Mouse (Mus musculus) heart, adult 9 months (tissue): ENCODE results near the gene Phf5a.
"Not testable (repeated sequence)": the region's sequence is repeated elsewhere in the genome, so short reads cannot be mapped to it uniquely, and the experiment has no call there.

Experiments
- DNase-seq, 2 experiments: peaks; one replicate each; pipeline ENCODE4 v3.0.0; 2022; ENCODE audit warnings: low spot score in 2 of 2

Phf5a gene

DNA sequence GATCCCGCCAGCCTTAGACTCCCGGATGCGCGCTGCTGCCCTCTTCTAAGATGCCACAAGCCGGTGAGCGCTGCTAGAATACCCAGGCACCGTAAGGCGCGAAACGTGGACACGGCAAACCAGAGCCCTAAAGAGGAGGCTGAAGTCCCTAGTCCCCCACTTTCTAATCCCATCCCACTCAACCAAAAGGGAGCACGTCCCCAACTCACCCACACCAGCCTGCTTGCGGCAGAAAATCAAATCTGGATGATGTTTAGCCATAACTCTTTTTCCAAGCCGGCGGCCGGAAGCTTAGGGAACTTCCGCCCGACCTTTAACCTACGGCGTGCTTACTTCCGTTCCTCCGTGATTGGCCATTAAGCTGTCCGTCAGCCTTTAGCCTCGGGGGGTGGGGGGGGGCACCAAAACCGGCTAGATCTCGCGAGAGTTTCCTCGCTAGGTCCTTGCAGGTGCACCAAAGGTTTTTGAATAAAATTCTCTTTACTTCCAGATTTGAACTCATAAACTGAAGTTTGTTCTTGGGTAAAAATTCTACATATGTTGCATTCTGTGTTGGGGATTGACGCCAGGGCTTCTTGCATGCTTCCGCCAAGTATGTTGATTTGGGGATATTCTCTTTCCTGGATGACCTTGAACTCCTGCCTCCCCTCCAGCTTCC is at the start of gene Phf5a:
Gene Phf5a, minus strand, starts transcription at position 308 of the 658 bp plus-strand sequence.
- peak; percentile 84 to 88 for DNase-seq

DNA sequence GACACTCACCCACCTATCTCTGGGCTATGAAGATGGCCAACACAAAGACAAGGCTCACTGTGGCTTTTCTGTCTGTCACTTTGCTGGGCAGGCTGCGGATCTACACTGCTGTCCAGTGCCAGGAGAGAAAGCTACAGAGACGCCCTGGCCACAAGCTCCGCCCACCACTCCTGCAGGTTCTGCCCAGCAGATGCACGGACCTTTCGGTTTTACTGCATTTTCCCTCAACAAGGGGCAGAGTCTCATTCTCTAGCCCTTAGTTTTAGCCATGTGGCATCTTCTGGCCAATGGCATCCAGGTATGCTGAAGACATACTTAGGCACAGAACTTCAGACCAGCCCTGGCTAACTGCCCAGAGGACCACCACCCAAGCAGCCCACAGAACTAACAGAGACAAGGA is 49.5 kb upstream of the Phf5a start:
- DNase-seq: no peak

DNA sequence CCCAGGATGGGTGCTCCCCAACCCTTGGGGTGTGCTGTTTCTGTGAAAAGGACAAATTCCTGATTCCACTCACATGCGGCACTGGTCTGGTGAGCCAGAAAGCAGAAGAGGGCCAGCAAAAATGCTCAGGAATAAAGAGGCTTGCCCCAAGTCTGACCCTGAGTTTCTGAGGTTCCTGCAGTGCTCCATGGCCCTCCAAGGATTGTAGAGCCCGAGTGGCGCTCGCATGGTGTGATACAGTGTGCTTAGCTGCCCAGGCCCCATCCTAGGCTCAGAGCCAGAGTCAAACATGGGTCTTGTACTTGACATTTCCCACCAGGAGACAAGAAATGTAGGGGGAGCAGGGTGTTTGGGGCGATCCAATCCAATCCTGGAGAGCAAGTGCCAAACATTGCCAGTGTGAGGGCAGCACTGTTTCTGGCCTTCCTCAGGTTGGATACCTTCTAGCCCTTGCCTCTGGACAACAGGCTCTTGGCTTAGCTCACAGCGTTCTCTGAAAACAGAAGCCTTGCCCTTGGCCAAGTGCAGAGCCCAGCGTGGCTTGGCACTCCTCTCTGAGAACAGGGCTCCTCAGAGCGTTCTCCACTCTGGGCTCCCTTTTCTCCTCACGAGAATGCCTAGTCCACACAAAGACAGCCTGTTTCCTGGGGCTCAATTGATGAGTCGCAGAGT is 49.0 kb upstream of the Phf5a start:
- no peak for DNase-seq

DNA sequence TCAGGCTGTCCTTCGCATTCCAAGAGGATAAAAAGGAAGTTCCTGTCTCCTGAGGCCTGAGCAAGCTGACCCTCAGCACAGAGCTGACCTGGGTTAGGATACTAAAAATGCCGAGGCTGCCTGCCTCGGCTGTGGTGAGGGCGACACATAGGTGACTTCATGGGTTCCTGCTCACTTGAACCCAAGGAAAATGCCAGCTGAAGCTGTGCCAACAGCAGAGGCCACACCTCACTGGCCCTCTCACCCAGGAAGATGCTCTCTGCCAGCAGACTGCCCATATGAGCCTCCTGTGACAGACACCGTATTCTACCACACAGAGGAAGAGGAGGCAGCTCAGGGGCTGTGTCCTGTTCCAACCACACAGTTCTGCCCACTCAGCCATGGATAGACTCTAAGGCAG is 47.4 kb upstream of the Phf5a start:
- DNase-seq: no peak

DNA sequence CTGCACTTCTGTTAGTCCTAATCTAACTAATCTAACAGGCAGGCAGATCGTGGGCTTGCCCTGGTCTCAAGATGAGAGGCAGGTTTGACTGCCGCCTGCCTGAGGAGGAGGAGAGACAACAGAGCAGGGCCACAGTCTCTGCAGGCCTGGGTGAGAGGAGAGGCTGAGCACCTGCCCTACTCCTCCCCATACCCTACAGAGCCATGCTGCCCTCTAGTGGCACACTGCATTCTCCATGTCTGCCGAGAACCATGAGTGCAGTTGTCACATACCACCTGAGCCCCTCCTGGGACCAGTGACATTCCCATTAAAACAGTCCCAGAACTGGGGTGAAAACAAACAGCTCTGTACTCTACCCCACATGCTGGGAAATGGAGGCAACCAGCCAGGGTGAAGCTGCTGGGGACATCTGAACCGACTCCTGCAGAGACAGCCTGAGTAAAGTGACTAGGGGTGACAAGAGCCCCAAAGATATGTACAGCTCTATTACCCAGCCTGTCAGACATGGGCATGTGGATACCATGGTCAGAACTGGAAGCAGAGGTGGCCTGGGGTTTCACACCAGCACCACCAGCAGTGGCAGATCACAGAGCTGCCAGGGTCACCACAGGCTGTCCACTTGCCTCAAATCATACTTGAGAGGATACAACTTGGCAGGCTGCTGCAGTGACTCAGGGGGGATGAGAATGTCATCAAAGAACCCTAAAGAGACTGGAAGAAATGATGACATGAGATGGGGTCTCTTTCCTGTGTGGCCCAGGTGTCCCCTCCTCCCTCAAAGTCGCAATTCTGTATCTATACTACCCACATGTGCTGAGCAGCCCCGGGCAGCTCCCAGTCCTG is 46.1 kb upstream of the Phf5a start:
- peak in 1 of 2 experiments; percentile 63 for DNase-seq

DNA sequence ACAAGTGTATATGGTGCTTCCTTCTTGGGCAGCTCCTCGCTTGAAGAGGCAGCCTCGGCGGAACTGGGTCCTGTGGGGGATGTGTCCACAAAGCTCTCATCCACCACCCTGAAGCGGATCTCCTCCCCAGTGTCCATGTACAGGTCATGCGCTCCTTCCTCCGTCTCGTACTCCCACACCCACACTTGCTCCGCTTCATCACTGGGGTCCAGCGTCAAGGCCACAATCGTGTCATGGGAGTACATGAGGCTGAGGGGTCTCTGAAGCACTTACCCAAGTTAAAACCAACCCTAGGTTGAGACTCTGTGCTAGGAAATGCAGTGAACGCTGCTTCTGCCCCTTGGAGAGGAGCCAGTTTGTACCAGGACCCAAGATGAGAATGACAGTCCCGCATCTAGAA is 45.5 kb upstream of the Phf5a start:
- DNase-seq: no peak

DNA sequence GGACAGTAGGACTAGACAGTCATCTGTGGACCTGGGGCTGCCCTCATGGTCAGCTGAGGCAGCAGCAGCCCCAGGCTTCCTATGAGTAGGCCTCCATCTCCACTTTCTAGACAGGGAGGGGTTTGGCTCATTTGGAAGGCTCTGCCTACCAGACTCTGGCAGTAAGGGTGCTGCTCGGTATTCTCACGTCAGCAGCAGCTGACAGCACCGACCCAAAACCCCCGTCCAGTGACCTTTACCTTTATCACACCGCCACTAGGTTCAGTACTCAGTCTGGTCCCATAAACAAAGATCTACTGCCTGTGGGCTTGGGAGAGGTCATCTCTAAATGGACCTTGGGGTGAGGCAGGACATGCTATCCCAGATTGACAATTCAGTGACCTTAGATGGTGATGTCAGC is 44.0 kb upstream of the Phf5a start:
- peak in 1 of 2 experiments; percentile 21 for DNase-seq

DNA sequence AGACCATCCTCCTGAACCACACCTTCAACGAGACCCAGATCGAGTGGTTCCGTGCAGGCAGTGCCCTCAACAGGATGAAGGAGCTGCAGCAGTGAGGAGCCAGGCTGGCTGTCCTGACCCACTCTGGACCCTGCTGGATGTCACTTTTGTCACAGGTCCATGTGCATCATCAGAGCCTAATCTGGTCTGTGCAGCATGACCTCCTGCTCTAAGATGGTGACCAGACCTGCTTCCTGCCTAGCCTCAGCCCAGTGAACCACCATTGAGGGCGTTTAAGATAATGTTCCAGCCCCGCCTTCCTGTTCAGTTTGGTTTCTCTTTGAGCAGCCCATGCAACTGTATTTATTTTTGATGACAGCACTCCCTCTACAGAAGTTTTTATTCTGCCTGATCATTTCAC is 43.0 kb upstream of the Phf5a start:
- DNase-seq: no peak

DNA sequence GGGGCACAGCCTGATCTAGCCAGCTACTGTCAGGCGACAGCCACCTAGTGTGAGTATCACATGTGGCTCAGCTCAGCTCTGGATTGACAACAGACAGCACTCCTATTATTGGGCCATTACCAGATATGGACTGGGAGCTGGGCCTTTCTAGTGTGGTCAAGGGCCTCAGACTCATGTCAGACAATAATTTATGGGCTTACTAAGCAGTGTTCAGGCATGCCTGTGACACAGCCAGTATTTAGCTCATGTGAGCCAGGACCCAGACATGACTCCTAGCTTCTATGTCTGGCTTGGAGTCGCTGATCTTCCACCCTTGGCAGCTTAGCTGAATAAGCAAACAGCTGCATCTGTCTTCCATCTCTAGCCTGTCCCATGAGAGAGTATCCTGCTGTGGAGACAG is 40.8 kb upstream of the Phf5a start:
- DNase-seq: no peak

DNA sequence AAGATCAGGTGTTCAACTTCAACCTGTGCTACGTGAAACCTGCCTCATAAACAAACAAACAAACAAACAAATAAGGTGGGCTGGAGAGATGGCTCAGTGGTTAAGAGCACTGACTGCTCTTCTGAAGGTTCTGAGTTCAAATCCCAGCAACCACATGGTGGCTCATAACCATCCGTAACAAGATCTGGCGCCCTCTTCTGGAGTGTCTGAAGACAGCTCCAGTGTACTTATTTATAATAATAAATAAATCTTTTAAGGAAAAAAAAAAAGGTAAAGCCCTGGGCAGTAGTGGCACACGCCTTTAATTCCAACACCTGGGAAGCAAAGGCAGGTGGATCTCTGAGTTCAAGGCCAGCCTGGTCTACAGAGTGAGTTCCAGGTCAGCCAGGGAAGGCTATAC is 37.1 kb upstream of the Phf5a start:
- not testable (repeated sequence) for DNase-seq

DNA sequence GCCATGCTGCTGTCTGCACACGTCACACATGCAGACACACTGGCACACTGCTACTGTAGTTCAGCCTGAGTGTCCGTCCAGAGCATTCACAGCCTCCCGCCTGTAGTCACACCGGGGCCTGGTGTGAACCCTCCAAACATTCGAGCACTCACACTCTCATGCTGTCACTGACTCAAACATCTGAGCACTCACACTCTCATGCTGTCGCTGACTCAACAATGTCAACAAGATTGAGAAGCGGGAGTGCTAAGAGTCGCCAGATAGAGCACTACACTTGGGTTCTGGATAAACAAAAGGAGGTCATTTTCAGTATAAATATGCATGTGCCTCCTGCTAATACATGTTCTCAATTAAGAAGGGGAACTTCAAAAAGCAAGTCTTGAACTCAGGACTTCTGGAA is 36.2 kb upstream of the Phf5a start:
- DNase-seq: no peak

DNA sequence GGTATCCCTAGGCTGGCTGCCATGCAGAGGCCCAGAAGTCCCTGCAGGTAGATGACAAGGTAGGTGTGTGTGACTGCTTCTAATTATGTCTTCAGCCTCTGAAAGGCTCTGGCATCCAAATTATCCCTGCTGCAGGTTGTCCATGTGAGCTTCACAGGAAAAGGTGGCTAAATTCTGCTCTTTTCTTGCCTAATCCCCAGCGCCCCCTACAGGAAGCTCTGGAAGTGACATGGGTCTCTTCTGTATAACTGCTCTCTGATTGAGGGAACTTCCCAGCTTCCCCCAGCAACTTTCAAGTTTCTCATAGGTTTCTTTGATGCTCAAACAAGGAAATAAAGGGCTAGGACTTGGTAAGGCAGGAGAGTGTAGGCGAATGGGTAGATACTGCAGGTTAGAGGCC is 33.2 kb upstream of the Phf5a start:
- DNase-seq: peak in 1 of 2 experiments; percentile 36

DNA sequence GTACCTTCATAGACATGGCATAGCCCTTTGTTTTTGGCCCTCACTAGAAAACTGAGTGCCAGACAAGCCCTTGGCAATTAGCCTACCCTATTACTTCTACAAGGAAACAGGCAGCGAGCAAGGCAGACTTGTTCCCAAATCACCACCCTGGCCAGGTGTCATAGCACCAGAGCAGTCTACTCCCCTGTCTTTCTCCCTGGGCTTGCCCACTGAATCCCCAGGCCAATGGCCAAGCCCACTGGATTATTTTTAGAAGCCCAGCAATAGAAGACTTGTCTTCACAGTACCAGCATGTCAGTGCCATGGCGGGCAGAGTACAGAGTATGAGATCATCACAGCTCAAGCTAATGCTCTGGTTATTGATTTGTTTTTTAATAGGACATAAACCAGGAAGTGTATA is 27.0 kb upstream of the Phf5a start:
- DNase-seq: peak; percentile 36 to 38

DNA sequence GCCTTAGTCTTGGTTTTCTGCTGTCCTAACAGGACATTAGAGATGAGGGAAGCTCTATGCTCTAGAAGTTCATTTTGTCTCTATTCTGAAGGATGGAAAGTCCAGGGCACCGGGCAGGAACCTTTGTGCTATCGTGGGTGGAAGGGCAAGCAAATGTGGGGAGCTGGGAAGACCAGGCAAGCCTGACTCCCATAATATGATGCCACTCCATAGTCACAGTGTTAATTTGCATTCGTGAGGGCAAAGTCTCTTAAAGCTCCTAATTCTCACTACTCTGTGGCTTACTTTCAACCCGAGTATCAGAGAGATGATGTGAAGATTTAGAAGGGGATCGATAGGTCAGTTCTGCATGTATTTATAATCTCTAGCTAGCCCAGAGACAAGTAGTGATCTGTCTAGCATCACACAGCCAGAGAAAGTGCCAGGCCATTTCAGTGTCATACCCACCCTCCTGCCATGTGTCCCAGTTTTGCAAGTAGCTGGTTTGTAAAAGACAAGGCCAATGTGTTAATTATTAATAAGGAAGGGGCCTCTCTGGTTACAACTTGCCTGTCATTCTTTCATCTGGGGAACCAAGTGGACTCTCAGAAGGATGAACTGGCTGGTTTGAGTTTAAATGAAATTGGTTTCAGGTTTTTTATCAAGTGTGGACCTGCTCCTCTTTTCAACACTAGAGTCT is 26.0 kb upstream of the Phf5a start:
- DNase-seq: no peak

DNA sequence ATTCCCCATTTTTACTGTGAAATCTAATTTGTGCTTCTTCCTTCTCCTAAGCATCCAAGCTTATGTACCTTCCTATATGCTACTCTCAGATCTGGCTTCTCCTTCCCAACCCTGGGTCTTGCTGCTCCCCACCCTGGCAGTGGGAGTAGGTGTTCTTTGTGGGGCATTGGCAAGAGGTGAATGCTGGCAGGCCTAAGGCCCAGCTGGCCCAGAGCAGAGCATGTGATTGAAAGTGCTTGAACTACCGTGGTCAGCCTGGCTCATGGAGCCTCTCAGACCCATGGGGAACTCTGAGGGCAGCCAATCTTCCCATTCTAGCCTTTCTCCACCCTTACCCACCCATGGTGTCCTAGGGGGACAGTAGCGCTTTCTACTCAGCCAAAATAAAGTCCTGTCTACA is 24.7 kb upstream of the Phf5a start:
- DNase-seq: no peak

DNA sequence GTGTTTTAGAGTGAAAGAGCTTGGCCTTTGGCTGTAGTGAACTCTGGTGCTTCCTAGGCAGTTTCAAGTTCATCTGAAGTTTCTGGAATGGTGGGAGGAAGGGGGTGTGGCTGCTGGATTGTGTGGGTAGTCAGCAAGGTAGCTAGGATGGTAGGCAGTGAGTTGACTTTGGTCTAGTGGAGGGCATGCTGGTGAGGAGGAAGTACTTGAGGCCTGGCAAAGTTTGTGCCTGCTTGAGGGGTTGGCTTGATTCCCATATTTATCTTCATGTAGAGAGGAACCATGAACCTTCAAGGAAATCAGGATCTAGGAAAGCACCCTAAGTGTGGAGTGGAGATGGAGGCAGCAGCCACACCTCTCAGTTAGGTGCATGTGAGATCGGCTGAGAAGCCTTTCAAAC is 22.3 kb upstream of the Phf5a start:
- no peak for DNase-seq

DNA sequence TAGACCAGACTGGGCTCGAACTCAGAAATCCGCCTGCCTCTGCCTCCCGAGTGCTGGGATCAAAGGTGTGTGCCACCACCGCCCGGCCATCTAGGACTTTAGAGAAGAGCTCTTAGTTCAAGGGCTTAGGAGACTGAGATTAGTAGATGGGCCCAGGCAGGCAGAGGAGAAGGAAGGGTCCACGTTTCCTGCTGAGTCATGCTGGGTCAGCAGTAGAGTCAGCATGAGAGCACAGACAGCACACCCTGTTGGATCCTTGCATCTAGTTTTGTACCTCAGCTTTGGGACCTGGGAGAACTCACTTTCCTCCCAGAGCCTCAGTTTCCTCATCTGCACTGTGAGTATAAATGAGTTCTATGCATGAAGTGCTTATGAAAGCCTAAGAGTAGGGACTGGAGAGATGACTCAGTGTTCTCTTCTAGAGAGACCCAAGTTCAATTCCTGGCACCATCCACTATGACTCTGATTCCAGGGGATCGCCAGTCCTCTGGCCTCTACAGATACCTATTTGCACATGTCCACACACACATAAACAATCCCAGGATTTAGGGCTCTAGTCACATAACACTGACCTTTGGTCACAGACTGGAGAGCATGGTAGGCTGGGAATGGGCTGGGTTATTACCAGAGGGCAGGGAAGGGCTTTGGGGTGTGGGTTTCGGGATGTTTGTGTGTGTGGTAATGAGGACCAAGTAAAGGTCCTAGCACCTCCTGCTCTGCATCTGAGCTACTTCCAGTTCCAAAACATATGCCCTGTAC is 20.3 kb upstream of the Phf5a start:
- DNase-seq: no peak

DNA sequence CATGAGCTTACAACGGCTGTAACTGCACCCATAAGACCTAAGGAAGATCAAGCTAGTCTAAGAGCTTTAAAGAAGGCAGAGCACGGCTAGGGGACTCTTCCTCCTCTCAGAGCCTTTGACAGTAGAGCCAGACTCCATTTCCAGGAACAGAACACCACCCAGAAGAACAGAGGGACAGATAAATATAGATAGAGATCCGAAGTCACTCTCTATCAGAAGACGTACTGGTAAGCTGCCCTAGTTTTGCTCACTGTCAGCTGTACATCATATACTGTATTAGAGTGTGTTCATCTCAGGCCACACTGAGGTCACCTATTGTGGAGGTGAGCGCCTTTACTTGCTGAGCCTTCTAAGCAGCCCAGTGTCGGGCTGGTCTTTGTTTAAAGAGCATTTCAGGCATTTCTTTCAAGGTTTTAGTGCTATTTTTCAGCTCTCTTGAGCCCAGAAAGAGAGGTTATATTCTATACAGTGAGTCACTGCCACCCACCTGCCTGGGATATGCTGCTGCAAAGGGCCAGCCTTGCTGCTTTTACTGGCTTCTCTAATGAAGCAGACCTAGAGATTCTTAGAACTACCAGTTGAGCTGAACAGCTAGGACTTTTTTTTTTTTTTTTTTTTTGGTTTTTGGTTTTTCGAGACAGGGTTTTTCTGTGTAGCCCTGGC is 19.6 kb upstream of the Phf5a start:
- DNase-seq: no peak

DNA sequence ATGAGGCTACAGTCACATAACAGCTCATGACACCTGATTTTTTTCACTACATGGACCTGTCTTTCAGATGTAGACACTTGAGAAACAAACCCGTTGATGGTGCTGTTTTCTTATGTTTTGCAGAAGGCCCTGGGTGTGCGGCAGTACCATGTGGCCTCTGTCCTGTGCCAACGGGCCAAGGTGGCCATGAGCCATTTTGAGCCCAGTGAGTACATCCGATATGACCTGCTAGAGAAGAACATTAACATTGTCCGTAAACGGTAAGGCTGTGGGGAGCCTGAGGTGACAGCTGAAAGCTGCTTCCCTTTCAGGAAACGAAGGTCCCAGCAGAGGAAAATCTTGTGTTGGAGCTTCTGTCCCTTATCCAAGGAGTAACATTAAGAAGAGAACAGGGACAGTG is 17.5 kb upstream of the Phf5a start:
- DNase-seq: peak; percentile 44 to 50

DNA sequence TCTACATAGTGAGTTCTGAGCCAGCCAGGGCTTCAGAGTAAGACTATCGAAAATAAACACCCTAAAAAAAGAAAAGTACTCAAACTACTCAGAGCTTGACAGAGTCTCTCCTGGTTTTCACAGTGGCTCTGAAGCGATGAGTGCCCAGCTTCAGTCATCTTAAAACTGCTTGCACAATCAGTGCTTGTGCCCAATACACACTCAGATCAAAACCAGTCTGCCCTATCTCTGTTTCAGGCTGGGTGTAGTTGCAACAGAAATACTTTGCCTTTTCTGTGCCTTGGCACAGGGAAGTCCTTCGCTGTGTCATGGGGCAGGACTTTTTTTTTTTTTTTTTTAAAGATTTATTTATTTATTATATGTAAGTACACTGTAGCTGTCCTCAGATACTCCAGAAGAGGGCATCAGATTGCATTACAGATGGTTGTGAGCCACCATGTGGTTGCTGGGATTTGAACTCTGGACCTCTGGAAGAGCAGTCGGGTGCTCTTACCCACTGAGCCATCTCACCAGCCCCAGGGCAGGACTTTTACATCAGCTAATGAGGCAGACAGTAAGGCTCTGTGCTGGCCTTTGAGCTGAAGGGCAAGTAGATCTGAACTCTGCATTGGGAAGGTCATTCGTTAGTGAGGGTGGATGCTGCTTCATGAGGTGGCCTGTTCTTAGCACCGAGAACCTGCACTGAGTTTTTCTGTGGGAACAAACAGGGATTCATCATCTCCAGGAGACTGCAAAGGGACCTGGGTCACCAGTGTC is 15.3 kb upstream of the Phf5a start:
- DNase-seq: no peak
